Mouse (Mus musculus): Measurements from ENCODE around the gene Uqcrfs1. TPM values are rescaled to one million over a fixed set of nuclear protein-coding genes. Genes with fewer than 3 reads are reported as not detected.

Uqcrfs1 gene
- polyA plus RNA-seq (2017; shearing (Covaris generic)) = 60.1 TPM

GRCm38 (mm10) chr13:30544856-30545604, at the start of gene Uqcrfs1:
Gene Uqcrfs1 (minus strand): TSS chr13:30545362.

Other genes with a start within 250 kb of the Uqcrfs1 start
- not detected for gene Agtr1a, start 208.9 kb downstream of the Uqcrfs1 start, polyA plus RNA-seq (2017; shearing (Covaris generic))
- gene Dusp22, start 114.6 kb upstream of the Uqcrfs1 start, polyA plus RNA-seq (2017; shearing (Covaris generic)) = 2.1 TPM
- 33.0 TPM for gene Irf4, start 203.9 kb upstream of the Uqcrfs1 start, polyA plus RNA-seq (2017; shearing (Covaris generic))